In the genomic region with DNA sequence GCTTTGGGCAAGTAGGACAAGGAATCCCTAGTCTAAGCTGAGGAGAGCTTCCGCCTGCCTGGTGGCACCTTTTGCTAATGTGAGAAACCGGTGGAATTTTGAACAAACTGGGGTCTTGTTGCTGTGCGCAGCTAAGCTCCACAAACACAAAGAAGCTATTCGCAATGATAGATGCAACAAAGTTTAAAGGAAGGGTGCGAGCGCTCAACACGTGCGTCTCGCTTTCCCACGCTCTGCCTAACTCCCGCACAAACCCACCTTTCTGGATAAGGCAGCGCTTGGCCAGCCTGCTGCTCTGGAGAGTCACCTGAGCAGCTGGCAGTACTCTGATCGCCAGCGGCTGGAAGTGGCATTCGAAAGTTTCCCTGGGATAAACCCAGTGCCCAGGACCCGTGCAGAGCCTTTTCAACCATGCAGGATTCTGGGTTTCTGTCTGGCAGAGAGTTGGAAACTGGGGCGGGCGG, we compare ENCODE assay signal across 8 mouse cellular contexts. TPM values are rescaled to one million over a fixed set of nuclear protein-coding genes. Genes with fewer than 3 reads are reported as not detected.
A peak's percentile ranks its signal among the peaks of the same experiment; 100 is the strongest.
DNase-seq lines count a peak whose midpoint lies in the region; ATAC-seq and TF ChIP-seq lines count a peak whose summit lies in the region.

No protein-coding gene starts in this region.

- H3K4me1 ChIP-seq in embryonic facial prominence, embryonic 15.5 days: no peaks in the 10 kb centered on the region
- H3K4me1 ChIP-seq in kidney, adult 2 months (ENCODE audit: control insufficient read depth, insufficient read depth, low read length): no peaks in the 10 kb centered on the region
- H3K4me1 ChIP-seq in lung, embryonic 16.5 days (replicated peaks; ENCODE audit: control insufficient read depth, insufficient read depth, low read length): 0 out of 2 replicates have a peak, but pooled peaks cover 2% of the 10 kb centered on the region
- no peaks in the 10 kb centered on the region for H3K4me1 ChIP-seq in stomach, embryonic 16.5 days (ENCODE audit: control insufficient read depth, insufficient read depth, low read length)

- 16% methylated on average over 18 of the region's 18 CpGs for whole genome bisulfite sequencing in embryonic facial prominence, embryonic 15.5 days
- WGBS in kidney, adult 2 months: 4% methylated on average over 18 of the region's 18 CpGs
- WGBS in lung, embryonic 16.5 days: 18% methylated on average over 18 of the region's 18 CpGs
- WGBS in stomach, embryonic 16.5 days: 16% methylated on average over 18 of the region's 18 CpGs

- peaks cover 10% of the 10 kb centered on the region for H3K79me3 ChIP-seq in C2C12 (ENCODE audit: low read depth)

- peak overlapping the region; percentile 44 for H3K4me3 ChIP-seq in C2C12 (ENCODE audit: insufficient read depth, poor library complexity, severe bottlenecking)
- peak overlapping the region; percentile 57 for H3K4me3 ChIP-seq in embryonic facial prominence, embryonic 15.5 days (replicated peaks)
- H3K4me3 ChIP-seq in kidney, adult 2 months (ENCODE audit: insufficient read depth, low read depth, low read length): peak overlapping the region; percentile 87
- peak overlapping the region; percentile 64 for H3K4me3 ChIP-seq in lung, embryonic 16.5 days (ENCODE audit: low read length)
- peak overlapping the region; percentile 63 for H3K4me3 ChIP-seq in stomach, embryonic 16.5 days (replicated peaks; ENCODE audit: low read length)

- no peak for TF ChIP-seq CTCF in C2C12 (IDR thresholded peaks at IDR 0.05; ENCODE audit: control insufficient read depth, insufficient read depth, insufficient read length)
- TF ChIP-seq CTCF in kidney, adult 2 months (conservative IDR thresholded peaks at IDR 0.05; ENCODE audit: insufficient read depth, insufficient read length, low read depth, low read length): no peak

- ATAC-seq in frontal cortex, adult (ENCODE audit: low TSS enrichment): peak; percentile 36
- no peak for ATAC-seq in embryonic facial prominence, embryonic 15.5 days (ENCODE audit: insufficient number of reproducible peaks, low FRiP score, low TSS enrichment, low read depth)
- ATAC-seq in lung, embryonic 16.5 days (ENCODE audit: low read depth): no peak
- no peak for ATAC-seq in stomach, embryonic 16.5 days (ENCODE audit: insufficient read depth, low FRiP score)

- H3K79me2 ChIP-seq in C2C12 (ENCODE audit: control insufficient read depth, insufficient read depth): peaks cover 25% of the 10 kb centered on the region

- no peak for DNase-seq in frontal cortex, postnatal 10 days (ENCODE audit: low spot score in 2 of 2)
- peak; percentile 39 for DNase-seq in kidney, adult 2 months
- no peak for DNase-seq in left cerebral cortex, adult 8-10 months (ENCODE audit: low spot score in 2 of 2)

- no peak overlapping the region for H3K27ac ChIP-seq in embryonic facial prominence, embryonic 15.5 days (replicated peaks)
- 0 out of 2 replicates have a peak overlapping the region, but pooled peaks have one; percentile 35 for H3K27ac ChIP-seq in kidney, adult 2 months (ENCODE audit: insufficient read depth, low read depth, low read length)
- peak overlapping the region; percentile 80 for H3K27ac ChIP-seq in lung, embryonic 16.5 days (ENCODE audit: low read length)
- H3K27ac ChIP-seq in stomach, embryonic 16.5 days (ENCODE audit: low read length): peak overlapping the region; percentile 82; the same call in 1 of the 2 replicates

- H3K27me3 ChIP-seq in C2C12 (ENCODE audit: control insufficient read depth, insufficient read depth, insufficient read length): no peaks in the 10 kb centered on the region
- H3K27me3 ChIP-seq in embryonic facial prominence, embryonic 15.5 days: peaks cover 7% of the 10 kb centered on the region
- H3K27me3 ChIP-seq in kidney, adult 2 months (replicated peaks; ENCODE audit: control insufficient read depth, insufficient read depth, low read length): no peaks in the 10 kb centered on the region
- no peaks in the 10 kb centered on the region; the same call in 1 of the 2 replicates for H3K27me3 ChIP-seq in lung, embryonic 16.5 days (ENCODE audit: control insufficient read depth, insufficient read depth, low read depth, low read length)
- no peaks in the 10 kb centered on the region; the same call in 1 of the 2 replicates for H3K27me3 ChIP-seq in stomach, embryonic 16.5 days (ENCODE audit: control insufficient read depth, insufficient read depth, low read length)

- H3K9me3 ChIP-seq in embryonic facial prominence, embryonic 15.5 days (replicated peaks): no peaks in the 10 kb centered on the region
- H3K9me3 ChIP-seq in lung, embryonic 16.5 days (ENCODE audit: control insufficient read depth, low read length): no peaks in the 10 kb centered on the region
- no peaks in the 10 kb centered on the region for H3K9me3 ChIP-seq in stomach, embryonic 16.5 days (replicated peaks; ENCODE audit: control insufficient read depth, low read length)

- H3K36me3 ChIP-seq in C2C12 (ENCODE audit: control insufficient read depth, insufficient read depth): no peaks in the 10 kb centered on the region
- H3K36me3 ChIP-seq in embryonic facial prominence, embryonic 15.5 days: no peaks in the 10 kb centered on the region
- no peaks in the 10 kb centered on the region for H3K36me3 ChIP-seq in kidney, adult 2 months (ENCODE audit: control insufficient read depth, insufficient read depth, low read length)
- no peaks in the 10 kb centered on the region for H3K36me3 ChIP-seq in lung, embryonic 16.5 days (ENCODE audit: control insufficient read depth, insufficient read depth, low read length)
- no peaks in the 10 kb centered on the region for H3K36me3 ChIP-seq in stomach, embryonic 16.5 days (ENCODE audit: control insufficient read depth, insufficient read depth, low read length)

- peak overlapping the region; percentile 69 for H3ac ChIP-seq in C2C12 (ENCODE audit: control insufficient read depth, insufficient read length, low read depth)

- H3K4me2 ChIP-seq in embryonic facial prominence, embryonic 15.5 days (replicated peaks): peak overlapping the region; percentile 64
- peak overlapping the region; percentile 75 for H3K4me2 ChIP-seq in lung, embryonic 16.5 days (ENCODE audit: low read depth, low read length)
- peak overlapping the region; percentile 67 for H3K4me2 ChIP-seq in stomach, embryonic 16.5 days (ENCODE audit: low read depth, low read length)

- peak overlapping the region; percentile 35; the same call in 1 of the 2 replicates for H3K9ac ChIP-seq in embryonic facial prominence, embryonic 15.5 days
- H3K9ac ChIP-seq in lung, embryonic 16.5 days (ENCODE audit: low read length): peak overlapping the region; percentile 77
- H3K9ac ChIP-seq in stomach, embryonic 16.5 days (ENCODE audit: low read length): peak overlapping the region; percentile 80

- no peak for TF ChIP-seq POLR2A in kidney, adult 2 months (IDR thresholded peaks at IDR 0.05; ENCODE audit: low read depth, low read length)

TF ChIP-seq in C2C12, 6 proteins besides CTCF, POLR2A, EP300 and RAD21:
- no peak for TF ChIP-seq MYOD1 (IDR thresholded peaks at IDR 0.05; ENCODE audit: control insufficient read depth, insufficient read length, low read depth)
- TF ChIP-seq MAX (IDR thresholded peaks at IDR 0.05): peak; percentile 20
- TF ChIP-seq USF1 (IDR thresholded peaks at IDR 0.05; ENCODE audit: low read depth): no peak

RNA-seq across cellular contexts. Expression of gene Prps2, which starts 0.9 kb away (rescaled TPM):
- polyA plus RNA-seq in C2C12 (2012; fragmentation: generic; extraction: Trizol): 8.3 TPM
- 15.3 and 16.3 TPM in 2 replicates for polyA plus RNA-seq in embryonic facial prominence, embryonic 15.5 days (2015; fragmentation: Nextera tagmentation; extraction: Ambion mirVana)
- polyA plus RNA-seq in kidney, adult 2 months (2012; rRNA removed): 26.8 and 31.7 TPM in 2 replicates
- polyA plus RNA-seq in lung, embryonic 16.5 days (2015; fragmentation: Nextera tagmentation; extraction: Ambion mirVana): 28.6 and 30.6 TPM in 2 replicates
- polyA plus RNA-seq in stomach, embryonic 16.5 days (2015; fragmentation: Nextera tagmentation; extraction: Ambion mirVana): 27.7 and 29.1 TPM in 2 replicates
- 10 to 100 TPM; 25.8 to 34.7 (median 27.9) TPM for total RNA-seq in left cerebral cortex, adult 8-10 months (2022)

RNA-seq across cellular contexts. Expression of gene Tlr7, which starts 51.3 kb away (rescaled TPM):
- 0.02 TPM for polyA plus RNA-seq in C2C12 (2012; fragmentation: generic; extraction: Trizol)
- 1.2 and 1.4 TPM in 2 replicates for polyA plus RNA-seq in embryonic facial prominence, embryonic 15.5 days (2015; fragmentation: Nextera tagmentation; extraction: Ambion mirVana)
- 0.52 and 0.99 TPM in 2 replicates for polyA plus RNA-seq in kidney, adult 2 months (2012; rRNA removed)
- 0.39 and 0.55 TPM in 2 replicates for polyA plus RNA-seq in lung, embryonic 16.5 days (2015; fragmentation: Nextera tagmentation; extraction: Ambion mirVana)
- polyA plus RNA-seq in stomach, embryonic 16.5 days (2015; fragmentation: Nextera tagmentation; extraction: Ambion mirVana): 0.60 and 1.1 TPM in 2 replicates
- total RNA-seq in left cerebral cortex, adult 8-10 months (2022): 1 to 10 TPM; 1.8 to 8.8 (median 4.9) TPM
